Mouse (Mus musculus): ENCODE measurements around the gene Cd3e. TPM values are rescaled to one million over a fixed set of nuclear protein-coding genes. Genes with fewer than 3 reads are reported as not detected.
A peak's percentile ranks its signal among the peaks of the same experiment; 100 is the strongest.

The Cd3e gene
- polyA plus RNA-seq, 1 experiment from 2014 or later = not detected

- H3K27me3 ChIP-seq = no peaks in the 10 kb centered on the region
- no peak overlapping the region for H3K27ac ChIP-seq
- no peak overlapping the region for H3K9ac ChIP-seq
- H3K4me3 ChIP-seq (replicated peaks) = no peak overlapping the region
- no peaks in the 10 kb centered on the region for H3K4me1 ChIP-seq (replicated peaks)
- ATAC-seq (ENCODE audit: low read depth) (no peak), DNase-seq (no peak)
- no peaks in the 10 kb centered on the region for H3K9me3 ChIP-seq (replicated peaks)
- H3K4me2 ChIP-seq = no peak overlapping the region
- no peaks in the 10 kb centered on the region for H3K36me3 ChIP-seq
These were observed 17.2 kb downstream of the Cd3e start for GRCm38 (mm10) chr9:44992271-44992670.

GRCm38 (mm10) chr9:44991821-44992220 lies 17.6 kb downstream of the Cd3e start:
- Histone ChIP-seq H3K9me3 (replicated peaks) (no peaks in the 10 kb centered on the region), H3K27me3 (no peaks in the 10 kb centered on the region), H3K4me1 (replicated peaks) (no peaks in the 10 kb centered on the region), H3K4me3 (replicated peaks) (no peak overlapping the region), H3K4me2 (no peak overlapping the region), H3K9ac (no peak overlapping the region), H3K36me3 (no peaks in the 10 kb centered on the region), H3K27ac (no peak overlapping the region)
- ATAC-seq (ENCODE audit: low read depth) (no peak), DNase-seq (no peak)
- WGBS (ENCODE audit: insufficient replicate concordance) = 63% methylated on average over 2 of the region's 2 CpGs

DNA sequence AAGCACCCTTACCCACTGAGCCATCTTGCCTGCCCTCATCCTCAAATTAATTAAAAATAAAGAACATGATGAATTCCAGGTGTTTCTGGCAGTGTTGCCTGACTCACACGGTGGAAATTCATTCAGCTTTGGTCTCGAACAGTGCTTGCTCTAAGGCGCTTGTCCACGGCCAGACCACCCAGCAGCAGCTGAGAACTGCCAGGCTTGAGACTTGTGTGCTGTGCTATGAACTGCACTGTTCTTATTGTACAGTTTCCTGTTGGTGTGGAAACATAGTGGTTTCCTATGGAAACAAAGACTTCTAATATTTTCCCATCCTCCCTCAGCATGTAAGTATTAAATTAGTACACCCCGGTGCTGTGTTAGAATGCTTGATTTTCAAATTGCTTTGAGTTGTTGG lies 22.5 kb downstream of the Cd3e start:
- no peak overlapping the region for H3K9ac ChIP-seq
- no peak overlapping the region for H3K27ac ChIP-seq
- H3K4me2 ChIP-seq = no peak overlapping the region
- H3K27me3 ChIP-seq = no peaks in the 10 kb centered on the region
- ATAC-seq (ENCODE audit: low read depth) (no peak), DNase-seq (no peak)
- H3K9me3 ChIP-seq (replicated peaks) = no peaks in the 10 kb centered on the region
- no peaks in the 10 kb centered on the region for H3K36me3 ChIP-seq
- no peaks in the 10 kb centered on the region for H3K4me1 ChIP-seq (replicated peaks)
- H3K4me3 ChIP-seq (replicated peaks) = no peak overlapping the region
- WGBS (ENCODE audit: insufficient replicate concordance) = 40% methylated on average over 5 of the region's 5 CpGs

DNA sequence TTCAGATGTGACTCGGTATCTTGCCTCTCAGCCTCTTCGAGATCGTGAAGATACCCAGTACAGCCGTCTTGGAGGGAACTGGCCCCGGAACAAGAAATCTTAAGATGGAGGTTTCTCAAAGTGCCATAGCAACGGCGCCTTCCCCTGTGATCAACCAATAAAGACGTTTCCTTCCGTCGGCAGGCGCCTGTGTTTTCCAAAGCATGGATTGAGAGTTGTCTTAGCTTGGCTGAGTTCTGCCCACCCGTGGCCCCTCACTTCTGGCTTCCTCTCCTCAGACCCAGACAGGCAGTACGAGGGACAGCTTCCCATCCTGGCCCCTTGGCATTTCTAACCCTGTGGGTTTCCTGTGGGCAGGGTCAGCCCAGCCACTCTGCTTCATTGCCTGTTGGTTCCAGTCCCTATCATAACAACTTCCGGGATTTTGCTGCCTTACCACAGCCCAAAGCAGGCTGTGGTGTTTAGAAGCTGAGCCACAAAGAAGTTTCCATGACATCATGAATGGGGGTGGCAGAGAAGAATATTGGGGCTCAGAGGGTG lies 23.1 kb downstream of the Cd3e start:
- no peaks in the 10 kb centered on the region for H3K27me3 ChIP-seq
- 8% methylated on average over 14 of the region's 14 CpGs for WGBS (ENCODE audit: insufficient replicate concordance)
- H3K4me2 ChIP-seq = peak overlapping the region; percentile 41
- peak; percentile 62 for ATAC-seq (ENCODE audit: low read depth)
- H3K9ac ChIP-seq = no peak overlapping the region
- H3K9me3 ChIP-seq (replicated peaks) = no peaks in the 10 kb centered on the region
- peak overlapping the region; percentile 22 for H3K4me3 ChIP-seq (replicated peaks)
- H3K27ac ChIP-seq = no peak overlapping the region
- H3K4me1 ChIP-seq (replicated peaks) = no peaks in the 10 kb centered on the region
- peak; percentile 7 for DNase-seq
- no peaks in the 10 kb centered on the region for H3K36me3 ChIP-seq

DNA sequence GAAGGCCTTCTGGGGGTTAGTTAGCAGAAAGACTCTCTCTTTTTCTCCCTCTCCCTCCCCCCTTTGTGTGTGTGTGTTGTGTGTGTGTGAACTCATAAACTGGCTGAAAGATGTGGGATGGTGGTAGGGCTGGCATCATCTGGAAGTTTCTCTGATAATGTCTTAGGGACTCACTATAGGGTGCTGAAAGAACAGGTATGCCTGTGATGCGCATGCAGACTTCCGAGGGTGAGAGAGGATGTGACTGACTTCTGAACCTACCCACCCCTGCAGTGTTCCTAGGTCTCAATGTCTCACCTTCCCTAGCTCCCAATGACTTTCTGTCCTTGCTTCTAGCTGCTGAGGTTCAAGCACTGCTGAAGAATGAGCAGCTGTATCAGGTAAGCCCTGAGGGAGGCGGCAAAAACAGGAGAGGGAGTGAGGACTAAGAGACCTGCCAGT lies 23.7 kb downstream of the Cd3e start:
- H3K9ac ChIP-seq = no peak overlapping the region
- H3K4me2 ChIP-seq = peak overlapping the region; percentile 41
- 53% methylated on average over 3 of the region's 3 CpGs for WGBS (ENCODE audit: insufficient replicate concordance)
- peak overlapping the region; percentile 22 for H3K4me3 ChIP-seq (replicated peaks)
- ATAC-seq (ENCODE audit: low read depth) (no peak), DNase-seq (no peak)
- no peaks in the 10 kb centered on the region for H3K36me3 ChIP-seq
- no peaks in the 10 kb centered on the region for H3K9me3 ChIP-seq (replicated peaks)
- no peaks in the 10 kb centered on the region for H3K4me1 ChIP-seq (replicated peaks)
- no peak overlapping the region for H3K27ac ChIP-seq
- no peaks in the 10 kb centered on the region for H3K27me3 ChIP-seq

DNA sequence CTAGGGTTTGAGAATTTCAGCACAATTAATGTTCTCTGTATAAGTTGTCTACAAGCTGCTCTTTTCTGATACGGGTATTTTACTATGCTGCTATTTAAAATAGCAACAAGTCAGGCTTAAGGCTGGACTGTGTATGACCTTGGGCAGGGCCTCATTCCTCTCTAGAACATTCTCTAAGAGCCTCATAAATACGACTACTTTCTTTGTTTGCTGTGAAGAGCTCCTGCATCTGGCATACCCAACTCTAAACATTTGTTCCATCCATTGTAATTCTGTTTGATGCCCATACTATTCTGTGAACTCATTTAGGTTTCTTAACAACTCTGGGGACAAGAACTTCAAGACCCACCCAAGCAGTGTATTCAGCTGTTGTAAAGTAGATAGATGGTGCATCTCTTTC lies 26.4 kb downstream of the Cd3e start:
- Histone ChIP-seq H3K4me1 (replicated peaks) (peaks cover 10% of the 10 kb centered on the region), H3K4me2 (no peak overlapping the region), H3K36me3 (no peaks in the 10 kb centered on the region), H3K27ac (no peak overlapping the region), H3K27me3 (no peaks in the 10 kb centered on the region), H3K9ac (no peak overlapping the region), H3K4me3 (replicated peaks) (no peak overlapping the region), H3K9me3 (replicated peaks) (no peaks in the 10 kb centered on the region)
- 43% methylated on average over 2 of the region's 2 CpGs for WGBS (ENCODE audit: insufficient replicate concordance)
- ATAC-seq (ENCODE audit: low read depth) (no peak), DNase-seq (no peak)

DNA sequence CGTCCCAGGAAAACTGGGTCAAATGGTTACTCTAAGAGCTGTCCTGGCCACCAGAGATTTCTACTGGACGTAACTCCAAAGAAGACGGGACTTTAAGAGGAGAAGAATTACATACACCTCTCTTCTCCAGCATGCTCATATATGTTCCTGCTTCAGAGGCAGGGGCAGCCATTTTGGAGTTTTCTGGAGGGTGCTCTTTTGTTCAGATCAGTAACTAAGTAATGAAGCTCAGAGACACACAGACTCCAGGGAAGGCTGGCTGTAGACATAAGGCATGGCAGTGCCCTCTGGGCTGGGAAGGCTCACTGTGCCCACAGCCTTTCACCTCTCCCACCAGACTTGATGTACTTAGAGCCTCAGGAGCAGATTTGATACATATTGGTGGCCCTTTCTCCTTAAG lies 26.9 kb downstream of the Cd3e start:
- 73% methylated on average over 3 of the region's 3 CpGs for WGBS (ENCODE audit: insufficient replicate concordance)
- no peaks in the 10 kb centered on the region for H3K36me3 ChIP-seq
- no peak overlapping the region for H3K27ac ChIP-seq
- H3K4me1 ChIP-seq (replicated peaks) = peaks cover 10% of the 10 kb centered on the region
- no peak overlapping the region for H3K9ac ChIP-seq
- no peak overlapping the region for H3K4me3 ChIP-seq (replicated peaks)
- H3K4me2 ChIP-seq = no peak overlapping the region
- no peak for ATAC-seq (ENCODE audit: low read depth)
- no peaks in the 10 kb centered on the region for H3K9me3 ChIP-seq (replicated peaks)
- no peaks in the 10 kb centered on the region for H3K27me3 ChIP-seq
- DNase-seq = no peak

DNA sequence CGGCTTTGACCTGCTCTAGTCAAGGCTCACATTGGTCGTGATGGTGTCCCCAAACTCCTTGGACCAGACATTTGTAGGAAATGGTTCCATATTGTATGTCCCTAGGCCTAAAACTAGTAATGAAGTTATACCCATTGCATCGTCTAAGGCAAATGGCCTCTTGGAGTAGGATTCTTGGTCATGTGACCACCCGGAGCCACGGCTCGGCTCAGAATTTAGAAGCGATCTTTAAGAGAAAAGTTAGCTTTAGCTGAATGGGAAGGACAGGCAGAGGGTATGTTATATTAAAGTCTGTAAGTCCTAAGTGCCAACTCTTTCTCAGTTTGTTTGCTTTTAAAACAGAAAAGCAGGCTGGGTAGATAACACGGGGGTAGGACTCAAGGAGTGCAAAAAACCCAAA lies 27.3 kb downstream of the Cd3e start:
- H3K9me3 ChIP-seq (replicated peaks) = no peaks in the 10 kb centered on the region
- H3K36me3 ChIP-seq = no peaks in the 10 kb centered on the region
- H3K4me2 ChIP-seq = no peak overlapping the region
- H3K4me1 ChIP-seq (replicated peaks) = peaks cover 10% of the 10 kb centered on the region
- WGBS (ENCODE audit: insufficient replicate concordance) = 75% methylated on average over 8 of the region's 8 CpGs
- H3K27ac ChIP-seq = no peak overlapping the region
- H3K27me3 ChIP-seq = no peaks in the 10 kb centered on the region
- H3K4me3 ChIP-seq (replicated peaks) = no peak overlapping the region
- ATAC-seq (ENCODE audit: low read depth) (no peak), DNase-seq (no peak)
- H3K9ac ChIP-seq = no peak overlapping the region

GRCm38 (mm10) chr9:44981676-44982075 lies 27.8 kb downstream of the Cd3e start, which contains the start of gene Cd3d:
Cd3d (plus strand) TSS chr9:44981786.
- H3K4me2 ChIP-seq = no peak within 1 kb of the TSS
- H3K9me3 ChIP-seq (replicated peaks) = no peaks in the 10 kb centered on the region
- H3K36me3 ChIP-seq = no peaks in the 10 kb centered on the region
- H3K4me1 ChIP-seq (replicated peaks) = peaks cover 10% of the 10 kb centered on the region
- DNase-seq (no peak), ATAC-seq (ENCODE audit: low read depth) (no peak)
- H3K27me3 ChIP-seq = no peaks in the 10 kb centered on the region
- 61% methylated on average over 4 of the region's 4 CpGs for WGBS (ENCODE audit: insufficient replicate concordance)
- H3K4me3 ChIP-seq (replicated peaks) = no peak within 1 kb of the TSS
- no peak within 1 kb of the TSS for H3K27ac ChIP-seq
- no peak within 1 kb of the TSS for H3K9ac ChIP-seq

DNA sequence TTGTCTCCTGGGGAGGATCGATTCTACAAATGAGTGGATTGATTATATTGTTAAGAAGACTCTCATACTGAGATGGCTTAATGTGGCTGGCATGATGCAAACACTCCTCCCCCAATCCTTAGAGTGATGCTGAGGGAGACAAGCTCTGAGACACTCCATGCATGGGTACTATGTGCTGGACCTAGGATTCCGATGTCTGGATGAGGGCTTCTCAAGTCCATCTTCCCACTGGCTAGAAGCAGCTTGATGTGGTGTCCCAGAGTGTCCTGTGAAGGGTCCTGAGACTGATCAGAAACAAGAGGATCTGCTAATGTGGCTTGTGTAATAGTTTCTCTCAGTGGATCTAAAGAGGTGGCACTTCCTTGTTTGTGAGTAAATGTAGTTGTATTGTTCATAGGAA lies 28.3 kb downstream of the Cd3e start:
- Histone ChIP-seq H3K4me1 (replicated peaks) (peaks cover 10% of the 10 kb centered on the region), H3K27me3 (0 out of 2 replicates have a peak, but pooled peaks cover 4% of the 10 kb centered on the region), H3K4me2 (no peak overlapping the region), H3K9me3 (replicated peaks) (no peaks in the 10 kb centered on the region), H3K27ac (no peak overlapping the region), H3K36me3 (no peaks in the 10 kb centered on the region), H3K9ac (no peak overlapping the region), H3K4me3 (replicated peaks) (no peak overlapping the region)
- ATAC-seq (ENCODE audit: low read depth) (no peak), DNase-seq (no peak)
- 75% methylated on average over 2 of the region's 2 CpGs for WGBS (ENCODE audit: insufficient replicate concordance)

DNA sequence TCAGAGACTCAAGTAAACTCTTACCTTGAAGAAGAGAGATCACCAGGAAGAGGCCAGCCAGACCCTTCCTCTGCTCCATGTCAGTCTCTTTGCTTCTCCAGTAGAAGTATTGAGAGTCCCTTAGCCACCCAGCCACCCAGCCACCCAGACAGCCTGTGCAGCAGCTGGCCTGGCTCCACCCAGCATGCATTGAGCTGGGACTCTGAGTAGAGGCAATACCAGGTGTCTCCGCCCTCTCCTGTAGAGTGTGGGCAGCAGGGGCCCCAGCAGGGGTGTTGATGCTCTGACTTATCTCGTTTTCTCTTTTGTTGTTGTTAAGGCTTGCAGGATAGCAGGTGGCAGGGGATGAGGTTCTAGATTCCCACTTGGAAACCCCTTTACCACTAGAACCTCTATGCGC lies 29.2 kb downstream of the Cd3e start, which contains the start of gene Cd3g:
Gene Cd3g, minus strand, starts transcription at position 190 of the 400 bp plus-strand sequence.
- WGBS (ENCODE audit: insufficient replicate concordance) = 45% methylated on average over 3 of the region's 3 CpGs
- ATAC-seq (ENCODE audit: low read depth) = peak; percentile 73
- H3K9ac ChIP-seq = no peak within 1 kb of the TSS

GRCm38 (mm10) chr9:44979806-44980205 lies 29.6 kb downstream of the Cd3e start:
- no peaks in the 10 kb centered on the region for H3K36me3 ChIP-seq
- peaks cover 10% of the 10 kb centered on the region for H3K4me1 ChIP-seq (replicated peaks)
- H3K9ac ChIP-seq = no peak overlapping the region
- DNase-seq (no peak), ATAC-seq (ENCODE audit: low read depth) (no peak)
- no peak overlapping the region for H3K27ac ChIP-seq
- H3K27me3 ChIP-seq = 0 out of 2 replicates have a peak, but pooled peaks cover 4% of the 10 kb centered on the region
- no peak overlapping the region for H3K4me3 ChIP-seq (replicated peaks)
- no peaks in the 10 kb centered on the region for H3K9me3 ChIP-seq (replicated peaks)
- 61% methylated on average over 7 of the region's 7 CpGs for WGBS (ENCODE audit: insufficient replicate concordance)
- no peak overlapping the region for H3K4me2 ChIP-seq

More for the DNA sequence above, 29.2 kb downstream of the Cd3e start, which contains the start of gene Cd3g:
- no peaks in the 10 kb centered on the region for H3K9me3 ChIP-seq (replicated peaks)
- peaks cover 10% of the 10 kb centered on the region for H3K4me1 ChIP-seq (replicated peaks)
- 0 out of 2 replicates have a peak, but pooled peaks cover 4% of the 10 kb centered on the region for H3K27me3 ChIP-seq
- no peaks in the 10 kb centered on the region for H3K36me3 ChIP-seq
- H3K4me2 ChIP-seq = no peak within 1 kb of the TSS
- H3K27ac ChIP-seq = no peak within 1 kb of the TSS
- H3K4me3 ChIP-seq (replicated peaks) = no peak within 1 kb of the TSS
- DNase-seq = no peak

All from liver, embryonic 13.5 days (tissue).